Mouse (Mus musculus) ES-Bruce4 (cell line): ENCODE measurements at regions not wholly inside any gene's neighbourhood (a gene's known extent, or its start where the extent isn't known, plus 50 kb on each side); places are given as distances from the start of the nearest gene placed in this dataset.

Source experiments
- H3K27ac ChIP-seq: 2 replicates; pipeline ENCODE4 v1.5.1; 2012; ENCODE audit warnings: low read length, inconsistent platforms; ENCODE audit not compliant: insufficient read depth
- H3K27me3 ChIP-seq: 2 replicates; pipeline ENCODE4 v1.6.1; 2012; ENCODE audit warnings: mild to moderate bottlenecking, low read length, inconsistent platforms; ENCODE audit not compliant: control insufficient read depth, poor library complexity, insufficient read depth, severe bottlenecking
- H3K36me3 ChIP-seq: 2 replicates; pipeline ENCODE4 v1.6.1; 2012; ENCODE audit warnings: inconsistent platforms, mild to moderate bottlenecking, low read length, moderate library complexity; ENCODE audit not compliant: control insufficient read depth, poor library complexity, insufficient read depth, severe bottlenecking
- H3K4me1 ChIP-seq: one replicate; pipeline ENCODE4 v1.8.1; 2011; ENCODE audit warnings: low read length; ENCODE audit not compliant: control insufficient read depth, insufficient read depth
- H3K4me3 ChIP-seq: 2 replicates; pipeline ENCODE4 v1.5.1; 2011; ENCODE audit warnings: low read depth, mild to moderate bottlenecking, low read length
- H3K9ac ChIP-seq: 2 replicates; pipeline ENCODE4 v1.6.1; 2012; ENCODE audit warnings: low read depth, mild to moderate bottlenecking, inconsistent platforms; ENCODE audit not compliant: poor library complexity, severe bottlenecking
- H3K9me3 ChIP-seq: replicated peaks from 2 replicates; pipeline ENCODE4 v1.6.1; 2012; ENCODE audit warnings: mild to moderate bottlenecking, low read length, inconsistent platforms; ENCODE audit not compliant: control insufficient read depth, poor library complexity, insufficient read depth, severe bottlenecking
- CTCF ChIP-seq: IDR thresholded peaks from one replicate; pipeline ENCODE4 v1.8.1; 2011; ENCODE audit warnings: low read depth, low read length
- EP300 ChIP-seq: IDR thresholded peaks from 2 replicates; pipeline ENCODE4 v1.6.1; 2011; ENCODE audit warnings: low read depth, low read length; ENCODE audit not compliant: insufficient read depth
- POLR2A ChIP-seq: IDR thresholded peaks from one replicate; pipeline ENCODE4 v1.8.1; 2011; ENCODE audit warnings: low read length; ENCODE audit not compliant: insufficient read depth

DNA sequence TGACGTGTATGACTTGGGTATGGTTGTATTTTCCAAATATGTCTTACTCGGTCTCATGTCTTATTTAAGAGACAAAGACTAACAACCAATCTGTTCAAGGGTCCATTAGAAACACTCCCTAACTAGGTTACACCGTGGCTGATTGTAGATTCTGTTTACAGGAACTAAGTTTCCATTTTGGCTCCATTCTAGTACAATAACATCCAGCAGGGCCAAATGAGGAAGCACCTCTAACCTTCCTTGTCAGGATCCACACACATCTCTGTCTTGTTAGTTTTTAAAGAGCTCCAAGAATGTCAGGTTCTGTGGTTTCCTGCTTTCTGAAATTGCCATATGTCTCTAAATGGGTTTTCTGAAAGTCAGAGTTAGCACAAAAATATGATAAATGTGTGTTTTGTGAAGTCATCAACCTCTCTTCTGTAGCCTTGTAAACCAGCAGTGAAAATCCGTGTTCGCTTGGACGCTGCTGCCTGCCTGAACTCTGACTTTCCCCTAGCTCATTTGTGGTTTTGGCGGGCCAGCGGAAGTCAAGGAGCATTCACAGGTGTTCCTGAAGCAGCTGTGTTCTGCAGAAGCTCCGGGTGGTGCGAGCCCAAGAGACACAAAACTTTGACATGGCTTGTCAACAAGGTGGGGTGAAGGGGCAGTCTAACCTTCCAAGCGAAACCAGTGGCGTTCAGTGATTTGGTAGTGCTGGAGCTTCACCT, 76.8 kb downstream of the Otud1 start:
- Histone ChIP-seq H3K27ac (no peak overlapping the region), H3K9ac (no peak overlapping the region), H3K27me3 (no peaks in the 10 kb centered on the region), H3K9me3 (no peaks in the 10 kb centered on the region), H3K4me3 (no peak overlapping the region), H3K36me3 (no peaks in the 10 kb centered on the region), H3K4me1 (no peaks in the 10 kb centered on the region)
- no peak for TF ChIP-seq POLR2A
- TF ChIP-seq CTCF = no peak
- no peak for TF ChIP-seq EP300

- Histone ChIP-seq H3K36me3 (no peaks in the 10 kb centered on the region), H3K4me1 (no peaks in the 10 kb centered on the region)
- peak; percentile 14 for TF ChIP-seq CTCF
- TF ChIP-seq POLR2A = no peak
Measured at GRCm38 (mm10) chr2:19741508-19741907, 84.0 kb downstream of the Otud1 start.

DNA sequence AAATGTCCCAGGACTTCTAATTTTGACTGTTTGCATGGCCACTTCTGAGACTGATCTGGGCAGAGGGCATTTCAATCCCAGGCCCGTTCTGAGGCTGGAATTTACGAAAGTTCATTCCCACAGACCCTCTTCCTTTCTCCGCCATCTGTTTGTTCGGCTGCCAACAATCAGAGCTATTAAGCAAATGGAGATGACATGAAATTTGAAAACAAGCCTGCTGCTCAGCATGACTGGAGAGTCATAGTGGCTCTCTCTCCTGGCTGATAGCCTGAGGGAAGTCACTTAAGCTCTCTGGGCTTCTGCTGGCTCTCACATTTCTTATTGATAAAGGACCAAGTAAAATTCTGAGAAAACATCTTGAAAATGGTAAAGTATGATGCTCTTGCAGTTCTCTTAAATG, 85.9 kb downstream of the Otud1 start:
- no peak overlapping the region for H3K4me3 ChIP-seq
- no peaks in the 10 kb centered on the region for H3K4me1 ChIP-seq
- TF ChIP-seq CTCF (no peak), EP300 (no peak), POLR2A (no peak)
- H3K9me3 ChIP-seq = no peaks in the 10 kb centered on the region
- H3K27me3 ChIP-seq = no peaks in the 10 kb centered on the region
- no peaks in the 10 kb centered on the region for H3K36me3 ChIP-seq
- no peak overlapping the region for H3K27ac ChIP-seq
- H3K9ac ChIP-seq = no peak overlapping the region

More at GRCm38 (mm10) chr2:19741508-19741907, 84.0 kb downstream of the Otud1 start:
- H3K9ac ChIP-seq = no peak overlapping the region
- no peaks in the 10 kb centered on the region for H3K9me3 ChIP-seq
- H3K27me3 ChIP-seq = no peaks in the 10 kb centered on the region
- no peak overlapping the region for H3K4me3 ChIP-seq
- H3K27ac ChIP-seq = no peak overlapping the region

DNA sequence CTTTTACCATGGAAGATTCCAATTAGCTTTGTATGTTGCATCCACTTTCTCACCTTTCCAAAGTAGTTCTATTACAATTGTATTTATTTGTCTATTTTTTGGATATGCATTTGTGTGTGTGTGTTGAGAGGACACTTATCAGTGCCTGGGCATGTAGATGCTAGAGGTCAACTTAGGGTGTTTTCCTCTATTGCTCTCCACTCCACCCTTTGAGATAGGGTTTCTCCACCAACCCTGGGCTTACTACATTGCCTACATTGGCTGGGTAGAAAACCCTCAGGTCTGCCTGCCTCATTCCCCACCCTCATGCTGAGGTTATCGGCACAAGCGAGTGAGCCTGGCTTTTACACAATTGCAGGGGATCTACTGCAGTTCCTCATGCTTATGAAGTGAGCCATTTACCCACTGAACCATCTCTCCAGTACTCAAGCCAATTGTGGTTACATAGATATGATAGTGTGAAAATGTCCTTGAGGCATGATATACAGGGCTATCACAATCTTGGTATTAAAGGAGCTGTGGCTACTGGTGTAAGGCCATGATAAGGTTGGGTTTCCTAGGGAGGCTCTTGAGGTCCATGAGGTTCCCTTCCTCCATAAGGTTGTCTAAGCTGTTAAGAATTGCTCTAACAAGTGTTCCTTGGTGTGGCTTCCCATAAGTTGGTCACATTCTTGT, 87.6 kb downstream of the Otud1 start:
- H3K4me3 ChIP-seq = no peak overlapping the region
- no peaks in the 10 kb centered on the region for H3K9me3 ChIP-seq
- no peaks in the 10 kb centered on the region for H3K4me1 ChIP-seq
- no peak overlapping the region for H3K9ac ChIP-seq
- no peak overlapping the region for H3K27ac ChIP-seq
- H3K27me3 ChIP-seq = no peaks in the 10 kb centered on the region
- TF ChIP-seq EP300 = no peak
- TF ChIP-seq POLR2A = no peak
- TF ChIP-seq CTCF = no peak
- H3K36me3 ChIP-seq = no peaks in the 10 kb centered on the region

DNA sequence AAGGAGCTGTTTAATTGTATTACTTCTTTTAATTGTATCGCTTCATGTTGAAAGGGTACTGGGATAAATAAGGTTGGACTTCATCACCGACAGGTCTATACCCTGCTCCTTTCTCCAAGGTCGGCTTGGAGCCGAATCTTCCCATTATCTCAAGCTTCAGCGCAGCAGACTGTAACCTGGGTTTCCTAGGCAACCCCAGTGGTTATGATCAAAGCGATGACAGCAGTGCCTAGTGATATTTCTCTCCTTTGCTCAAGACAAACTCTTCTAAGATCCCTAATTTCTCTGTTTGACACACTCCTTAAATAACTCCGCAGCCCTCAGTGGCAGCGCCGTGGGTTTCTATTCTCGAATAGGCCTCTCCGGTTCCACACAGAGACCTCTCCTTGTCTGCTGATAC, 95.2 kb downstream of the Otud1 start:
- TF ChIP-seq POLR2A = no peak
- TF ChIP-seq EP300 = no peak
- TF ChIP-seq CTCF = no peak

DNA sequence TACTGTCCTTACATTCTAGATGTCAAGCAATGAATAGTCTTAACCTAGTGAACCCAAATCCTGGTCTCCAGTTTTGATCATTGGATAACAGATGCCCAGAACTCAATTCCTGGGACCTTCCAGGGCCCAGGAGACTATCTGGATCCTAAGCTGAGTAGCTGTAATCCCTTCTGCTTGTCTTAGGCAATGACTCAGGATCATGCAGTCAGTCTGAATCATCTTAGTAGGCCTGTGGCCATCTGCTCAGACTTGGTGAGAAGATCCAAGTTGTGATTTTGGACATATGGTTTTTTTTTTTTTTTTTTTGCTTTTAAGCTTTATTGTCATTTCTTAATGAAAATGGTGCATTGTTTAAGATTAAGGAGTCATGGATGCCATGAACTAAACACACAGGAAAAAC, 95.9 kb downstream of the Otud1 start:
- Histone ChIP-seq H3K9ac (no peak overlapping the region), H3K27me3 (no peaks in the 10 kb centered on the region), H3K4me1 (no peaks in the 10 kb centered on the region), H3K36me3 (no peaks in the 10 kb centered on the region), H3K9me3 (no peaks in the 10 kb centered on the region), H3K27ac (no peak overlapping the region), H3K4me3 (no peak overlapping the region)
- no peak for TF ChIP-seq EP300

More for the DNA sequence above, 95.2 kb downstream of the Otud1 start:
- H3K4me1 ChIP-seq = no peaks in the 10 kb centered on the region
- H3K36me3 ChIP-seq = no peaks in the 10 kb centered on the region
- H3K4me3 ChIP-seq = no peak overlapping the region
- H3K27me3 ChIP-seq = no peaks in the 10 kb centered on the region
- H3K27ac ChIP-seq = no peak overlapping the region
- no peak overlapping the region for H3K9ac ChIP-seq
- H3K9me3 ChIP-seq = no peaks in the 10 kb centered on the region
